Mouse (Mus musculus): ENCODE data around the gene Cfap73. TPM values are rescaled to one million over a fixed set of nuclear protein-coding genes. Genes with fewer than 3 reads are reported as not detected.

The Cfap73 gene
- polyA plus RNA-seq, 1 experiment from 2014 or later, result not detected

DNA sequence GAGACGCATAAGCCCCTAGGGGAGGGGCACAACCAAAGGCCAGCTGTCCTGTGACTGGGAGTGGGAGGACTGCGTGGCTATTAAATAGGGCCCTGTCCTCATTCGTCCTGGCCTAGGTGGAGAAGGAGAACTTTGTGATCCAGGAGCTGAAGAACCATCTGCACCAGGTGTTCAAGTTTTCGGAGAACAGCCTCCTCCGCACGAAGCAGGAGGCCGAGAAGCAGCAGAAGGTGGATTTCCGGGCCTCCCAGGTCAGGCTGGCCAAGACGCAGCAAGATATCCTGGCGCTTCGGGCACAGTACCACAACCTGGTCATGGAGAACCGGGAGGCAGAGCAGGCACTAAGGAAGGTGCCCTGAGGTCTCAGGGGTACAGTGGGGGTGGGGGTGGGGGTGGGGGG is 31.8 kb downstream of the Cfap73 start:
- Histone ChIP-seq H3K9me3 (replicated peaks; ENCODE audit: control insufficient read depth, low read length) (no peaks in the 10 kb centered on the region), H3K27me3 (ENCODE audit: control insufficient read depth, insufficient read depth, low read depth, low read length) (no peaks in the 10 kb centered on the region), H3K4me2 (ENCODE audit: low read depth, low read length) (no peak overlapping the region), H3K27ac (ENCODE audit: low read length) (no peak overlapping the region), H3K9ac (ENCODE audit: low read depth, low read length) (no peak overlapping the region), H3K36me3 (ENCODE audit: control insufficient read depth, insufficient read depth) (no peaks in the 10 kb centered on the region), H3K4me3 (ENCODE audit: low read depth, low read length) (no peak overlapping the region), H3K4me1 (ENCODE audit: control insufficient read depth, low read depth, low read length) (peaks cover 33% of the 10 kb centered on the region)
- 86% methylated on average over 12 of the region's 12 CpGs for WGBS (ENCODE audit: insufficient replicate concordance)
- ATAC-seq (ENCODE audit: low read depth), result no peak

DNA sequence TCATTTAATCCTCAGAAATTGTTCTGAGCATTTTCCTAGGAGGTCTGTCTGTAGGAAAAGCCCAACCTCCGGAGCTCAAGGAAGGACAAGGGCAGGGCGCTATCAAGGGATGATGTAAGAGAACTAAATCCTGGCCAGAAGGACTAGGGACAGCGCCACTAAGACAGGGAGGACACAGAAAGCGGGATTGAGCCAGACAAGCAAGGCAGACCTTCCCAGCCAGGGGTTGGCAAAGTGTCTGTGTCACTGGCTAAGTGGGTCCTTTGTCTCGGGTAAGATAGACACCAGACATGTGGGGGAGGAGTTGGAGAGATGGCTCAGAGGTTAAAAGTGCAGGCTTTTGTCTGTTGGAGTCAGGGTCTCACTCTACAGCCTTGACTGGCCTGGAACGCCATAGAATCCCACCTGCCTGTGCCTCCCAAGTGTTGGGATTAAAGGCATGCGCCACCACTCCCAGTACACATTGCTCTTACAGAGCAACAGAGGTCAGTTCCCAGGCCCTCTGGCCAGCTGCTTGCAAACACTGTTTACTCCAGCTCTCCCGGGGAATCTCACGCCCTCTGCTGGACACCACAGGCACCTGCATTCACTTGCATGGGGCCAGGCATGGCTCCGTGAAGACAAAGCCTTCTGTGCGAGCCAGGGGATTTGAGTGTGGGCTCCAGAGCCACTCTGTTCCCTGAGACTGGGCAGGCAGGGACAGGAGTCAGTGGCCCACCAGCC is 32.9 kb downstream of the Cfap73 start:
- H3K4me1 ChIP-seq (ENCODE audit: control insufficient read depth, low read depth, low read length), result peaks cover 33% of the 10 kb centered on the region

DNA sequence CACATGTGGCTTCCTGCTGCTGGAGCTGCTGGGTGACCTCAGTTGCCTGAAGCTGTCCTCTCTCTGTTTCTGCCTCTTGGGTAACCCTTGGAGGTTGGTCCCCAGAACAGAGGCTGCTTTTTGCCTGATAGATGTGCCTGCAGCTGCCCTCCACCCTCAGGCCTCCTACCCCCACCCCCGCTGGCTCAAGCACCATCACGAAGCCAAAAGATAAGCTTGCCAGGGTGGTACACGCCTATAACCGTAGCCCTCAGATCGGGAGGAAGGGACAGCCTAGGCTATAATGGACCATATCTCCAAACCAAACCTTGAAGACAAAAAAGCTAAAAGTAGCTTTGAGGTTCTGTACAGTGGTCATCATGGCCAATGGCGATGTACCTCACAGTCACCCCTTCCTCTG is 34.4 kb downstream of the Cfap73 start:
- Histone ChIP-seq H3K27ac (ENCODE audit: low read length) (peak overlapping the region; percentile 64), H3K4me2 (ENCODE audit: low read depth, low read length) (peak overlapping the region; percentile 43), H3K4me3 (ENCODE audit: low read depth, low read length) (no peak overlapping the region), H3K9ac (ENCODE audit: low read depth, low read length) (no peak overlapping the region), H3K4me1 (ENCODE audit: control insufficient read depth, low read depth, low read length) (peaks cover 28% of the 10 kb centered on the region), H3K36me3 (ENCODE audit: control insufficient read depth, insufficient read depth) (no peaks in the 10 kb centered on the region), H3K9me3 (replicated peaks; ENCODE audit: control insufficient read depth, low read length) (no peaks in the 10 kb centered on the region), H3K27me3 (ENCODE audit: control insufficient read depth, insufficient read depth, low read depth, low read length) (no peaks in the 10 kb centered on the region)
- 26% methylated on average over 6 of the region's 6 CpGs for whole genome bisulfite sequencing (ENCODE audit: insufficient replicate concordance)
- ATAC-seq (ENCODE audit: low read depth), result peak; percentile 96

More for the DNA sequence above, 32.9 kb downstream of the Cfap73 start:
- Histone ChIP-seq H3K27ac (ENCODE audit: low read length) (no peak overlapping the region), H3K4me2 (ENCODE audit: low read depth, low read length) (no peak overlapping the region), H3K36me3 (ENCODE audit: control insufficient read depth, insufficient read depth) (no peaks in the 10 kb centered on the region), H3K4me3 (ENCODE audit: low read depth, low read length) (no peak overlapping the region), H3K27me3 (ENCODE audit: control insufficient read depth, insufficient read depth, low read depth, low read length) (no peaks in the 10 kb centered on the region), H3K9ac (ENCODE audit: low read depth, low read length) (no peak overlapping the region), H3K9me3 (replicated peaks; ENCODE audit: control insufficient read depth, low read length) (no peaks in the 10 kb centered on the region)
- no peak; the same call in 1 of the 2 replicates for ATAC-seq (ENCODE audit: low read depth)
- WGBS (ENCODE audit: insufficient replicate concordance), result 59% methylated on average over 11 of the region's 11 CpGs

DNA sequence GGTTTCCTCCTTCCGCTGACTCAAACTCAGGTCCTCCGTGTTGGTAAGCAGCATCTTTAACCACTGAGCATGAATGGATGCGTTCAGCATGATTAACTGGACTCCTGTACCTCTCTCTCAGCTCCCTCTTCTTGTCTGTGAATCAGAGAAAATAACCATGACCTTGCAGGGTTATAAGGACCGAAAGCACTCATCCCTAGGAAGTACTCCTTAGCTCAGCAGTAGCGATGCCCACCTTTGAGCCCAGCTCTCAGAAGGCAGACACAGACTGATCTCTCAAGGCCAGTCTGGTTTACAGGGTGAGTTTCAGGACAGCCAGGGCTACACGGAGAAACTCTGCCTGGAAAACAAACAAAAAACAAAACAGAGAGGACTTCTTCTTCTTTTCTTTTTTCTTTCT is 39.5 kb downstream of the Cfap73 start:
- H3K4me1 ChIP-seq (ENCODE audit: control insufficient read depth, low read depth, low read length), result peaks cover 17% of the 10 kb centered on the region
- 0 out of 2 replicates have a peak, but pooled peaks cover 4% of the 10 kb centered on the region for H3K9me3 ChIP-seq (replicated peaks; ENCODE audit: control insufficient read depth, low read length)
- no peak overlapping the region for H3K4me3 ChIP-seq (ENCODE audit: low read depth, low read length)
- no peak for ATAC-seq (ENCODE audit: low read depth)
- no peak overlapping the region for H3K9ac ChIP-seq (ENCODE audit: low read depth, low read length)
- H3K27me3 ChIP-seq (ENCODE audit: control insufficient read depth, insufficient read depth, low read depth, low read length), result no peaks in the 10 kb centered on the region
- no peak overlapping the region for H3K27ac ChIP-seq (ENCODE audit: low read length)
- H3K36me3 ChIP-seq (ENCODE audit: control insufficient read depth, insufficient read depth), result no peaks in the 10 kb centered on the region
- H3K4me2 ChIP-seq (ENCODE audit: low read depth, low read length), result no peak overlapping the region
- 73% methylated on average over 6 of the region's 6 CpGs for WGBS (ENCODE audit: insufficient replicate concordance)

DNA sequence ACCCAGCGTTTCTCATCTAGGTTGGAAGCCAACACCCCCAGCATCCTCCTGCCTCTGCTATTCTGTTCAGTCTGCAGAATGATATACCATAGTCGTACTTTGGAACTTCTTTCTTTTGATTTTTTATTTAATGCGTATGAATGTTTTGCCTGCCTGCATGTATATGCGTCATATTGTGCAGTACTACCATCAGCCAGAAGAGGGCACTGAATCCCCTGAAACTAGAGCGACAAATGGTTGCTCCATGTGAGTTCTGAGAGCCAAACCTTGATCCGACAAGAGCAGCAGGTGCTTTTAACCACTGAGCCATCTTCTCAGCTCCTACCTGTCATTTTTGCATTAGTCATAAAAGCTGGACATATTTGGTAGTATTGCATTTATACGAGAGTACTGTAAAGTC is 41.9 kb downstream of the Cfap73 start:
- no peak overlapping the region for H3K27ac ChIP-seq (ENCODE audit: low read length)
- H3K9me3 ChIP-seq (replicated peaks; ENCODE audit: control insufficient read depth, low read length), result 0 out of 2 replicates have a peak, but pooled peaks cover 4% of the 10 kb centered on the region
- no peak overlapping the region for H3K4me3 ChIP-seq (ENCODE audit: low read depth, low read length)
- H3K4me1 ChIP-seq (ENCODE audit: control insufficient read depth, low read depth, low read length), result peaks cover 18% of the 10 kb centered on the region
- H3K36me3 ChIP-seq (ENCODE audit: control insufficient read depth, insufficient read depth), result no peaks in the 10 kb centered on the region
- H3K9ac ChIP-seq (ENCODE audit: low read depth, low read length), result no peak overlapping the region
- WGBS (ENCODE audit: insufficient replicate concordance), result 65% methylated on average over 7 of the region's 7 CpGs
- no peaks in the 10 kb centered on the region for H3K27me3 ChIP-seq (ENCODE audit: control insufficient read depth, insufficient read depth, low read depth, low read length)
- H3K4me2 ChIP-seq (ENCODE audit: low read depth, low read length), result no peak overlapping the region
- no peak for ATAC-seq (ENCODE audit: low read depth)

DNA sequence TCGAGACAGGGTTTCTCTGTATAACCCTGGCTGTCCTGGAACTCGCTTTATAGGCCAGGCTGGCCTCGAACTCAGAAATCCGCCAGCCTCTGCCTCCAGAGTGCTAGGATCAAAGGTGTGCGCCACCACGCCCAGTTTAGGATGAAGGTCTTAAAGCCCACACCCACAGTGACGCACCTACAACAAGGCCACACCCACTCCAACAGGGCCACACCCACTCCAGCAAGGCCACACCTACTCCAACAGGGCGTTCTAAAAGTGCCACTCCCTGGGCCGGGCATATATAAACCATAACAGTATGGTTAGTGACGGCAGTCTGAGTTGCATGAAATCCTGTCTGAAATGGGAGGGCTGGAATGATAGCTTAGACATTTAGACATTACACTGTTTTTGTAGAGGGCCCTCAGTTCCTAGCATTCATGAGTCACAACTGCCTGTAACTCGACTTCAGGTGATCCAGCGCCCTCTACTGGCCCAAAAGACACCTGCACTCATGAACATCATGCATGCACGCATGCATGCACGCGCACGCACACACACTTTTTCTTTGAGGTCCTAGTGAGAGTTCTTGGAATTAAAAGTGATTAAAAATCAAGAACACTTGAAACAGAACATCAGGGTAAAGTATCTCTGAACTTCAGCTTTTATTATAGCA is 43.6 kb downstream of the Cfap73 start:
- no peak overlapping the region for H3K4me3 ChIP-seq (ENCODE audit: low read depth, low read length)
- ATAC-seq (ENCODE audit: low read depth), result no peak
- no peak overlapping the region for H3K9ac ChIP-seq (ENCODE audit: low read depth, low read length)
- 0 out of 2 replicates have a peak, but pooled peaks cover 4% of the 10 kb centered on the region for H3K9me3 ChIP-seq (replicated peaks; ENCODE audit: control insufficient read depth, low read length)
- H3K36me3 ChIP-seq (ENCODE audit: control insufficient read depth, insufficient read depth), result no peaks in the 10 kb centered on the region
- H3K27me3 ChIP-seq (ENCODE audit: control insufficient read depth, insufficient read depth, low read depth, low read length), result no peaks in the 10 kb centered on the region
- no peak overlapping the region for H3K27ac ChIP-seq (ENCODE audit: low read length)
- 69% methylated on average over 16 of the region's 16 CpGs for WGBS (ENCODE audit: insufficient replicate concordance)
- H3K4me2 ChIP-seq (ENCODE audit: low read depth, low read length), result no peak overlapping the region
- peaks cover 32% of the 10 kb centered on the region for H3K4me1 ChIP-seq (ENCODE audit: control insufficient read depth, low read depth, low read length)

DNA sequence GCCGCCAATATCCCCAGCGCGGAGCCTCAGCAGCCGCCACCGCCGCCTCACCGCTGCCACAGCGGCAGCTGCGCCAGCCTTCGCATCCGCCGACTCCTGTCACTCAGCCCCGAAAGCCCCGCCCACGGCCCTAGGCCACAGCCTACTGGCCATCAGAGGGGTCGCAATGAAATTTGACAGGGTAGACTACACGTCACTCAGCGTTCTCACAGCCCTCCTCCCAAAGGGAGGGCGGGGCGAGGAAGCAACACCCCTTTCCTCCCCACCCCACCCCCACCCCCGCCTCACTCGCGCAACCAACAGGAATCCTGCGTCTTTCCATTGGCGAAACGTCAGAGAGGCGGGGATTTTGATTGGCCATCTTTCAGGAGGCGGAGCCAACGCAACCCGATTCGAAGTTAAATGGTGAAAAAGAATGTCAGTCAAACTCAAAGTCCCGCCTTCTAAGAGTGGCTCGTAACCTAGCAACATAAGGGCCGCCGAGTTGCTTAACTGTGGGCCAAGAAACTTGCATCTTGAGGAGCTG is 45.4 kb downstream of the Cfap73 start, which contains the start of the genes Tpcn1 and Iqcd:
Gene Tpcn1, minus strand, starts transcription at position 105 of the 526 bp plus-strand sequence.
Gene Iqcd, plus strand, starts transcription at position 448 of the 526 bp plus-strand sequence.
- 0% methylated on average over 35 of the region's 35 CpGs for WGBS (ENCODE audit: insufficient replicate concordance)
- ATAC-seq (ENCODE audit: low read depth), result peak; percentile 93
- peak within 1 kb of the TSS; percentile 87 for H3K4me2 ChIP-seq (ENCODE audit: low read depth, low read length)
- H3K9ac ChIP-seq (ENCODE audit: low read depth, low read length), result peak within 1 kb of the TSS; percentile 90
- peak within 1 kb of the TSS; percentile 84 for H3K4me3 ChIP-seq (ENCODE audit: low read depth, low read length)
- H3K9me3 ChIP-seq (replicated peaks; ENCODE audit: control insufficient read depth, low read length), result 0 out of 2 replicates have a peak, but pooled peaks cover 4% of the 10 kb centered on the region
- peaks cover 13% of the 10 kb centered on the region for H3K36me3 ChIP-seq (ENCODE audit: control insufficient read depth, insufficient read depth)
- no peaks in the 10 kb centered on the region for H3K27me3 ChIP-seq (ENCODE audit: control insufficient read depth, insufficient read depth, low read depth, low read length)
- peaks cover 37% of the 10 kb centered on the region for H3K4me1 ChIP-seq (ENCODE audit: control insufficient read depth, low read depth, low read length)
- peak within 1 kb of the TSS; percentile 95 for H3K27ac ChIP-seq (ENCODE audit: low read length)

DNA sequence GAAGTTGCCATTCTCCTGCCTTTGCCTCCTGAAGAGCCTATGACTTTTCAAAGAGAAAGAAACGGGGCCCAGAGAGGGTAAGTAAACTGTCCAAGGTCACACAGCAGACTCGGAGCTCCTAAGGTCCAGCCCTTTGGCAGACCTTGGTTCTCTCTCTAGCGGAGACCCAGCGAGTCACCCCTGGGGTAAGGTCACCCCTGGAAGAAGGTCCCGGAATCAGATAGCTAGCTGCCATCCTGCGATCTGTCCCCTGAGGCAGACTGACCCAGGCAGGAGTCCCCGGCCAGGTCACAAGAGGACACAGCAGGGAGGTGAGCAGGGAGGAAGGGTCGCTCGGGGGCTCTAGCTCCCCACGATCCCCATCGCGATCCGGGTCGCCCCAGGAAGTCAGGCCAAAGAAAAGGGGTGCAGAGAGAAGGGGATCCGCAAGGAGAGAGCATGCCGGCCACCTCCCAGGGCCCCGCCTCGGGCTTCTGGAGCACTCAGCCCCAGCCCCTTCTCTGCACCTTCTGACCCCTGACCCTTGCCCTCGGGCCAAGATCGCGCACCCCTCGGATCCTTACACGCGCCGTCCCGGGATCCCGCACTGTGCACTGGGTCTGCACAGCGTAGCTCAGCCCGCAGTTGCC is 46.0 kb downstream of the Cfap73 start:
- H3K36me3 ChIP-seq (ENCODE audit: control insufficient read depth, insufficient read depth), result peaks cover 19% of the 10 kb centered on the region
- H3K27me3 ChIP-seq (ENCODE audit: control insufficient read depth, insufficient read depth, low read depth, low read length), result no peaks in the 10 kb centered on the region
- H3K9ac ChIP-seq (ENCODE audit: low read depth, low read length), result peak overlapping the region; percentile 90
- peak; percentile 26 for ATAC-seq (ENCODE audit: low read depth)
- peaks cover 37% of the 10 kb centered on the region for H3K4me1 ChIP-seq (ENCODE audit: control insufficient read depth, low read depth, low read length)
- H3K9me3 ChIP-seq (replicated peaks; ENCODE audit: control insufficient read depth, low read length), result 0 out of 2 replicates have a peak, but pooled peaks cover 4% of the 10 kb centered on the region
- peak overlapping the region; percentile 87 for H3K4me2 ChIP-seq (ENCODE audit: low read depth, low read length)
- WGBS (ENCODE audit: insufficient replicate concordance), result 1% methylated on average over 29 of the region's 29 CpGs
- peak overlapping the region; percentile 95 for H3K27ac ChIP-seq (ENCODE audit: low read length)
- peak overlapping the region; percentile 84 for H3K4me3 ChIP-seq (ENCODE audit: low read depth, low read length)

Data from liver, embryonic 16.5 days (tissue).